Mouse (Mus musculus): ENCODE data around the gene Phgr1.

DNA sequence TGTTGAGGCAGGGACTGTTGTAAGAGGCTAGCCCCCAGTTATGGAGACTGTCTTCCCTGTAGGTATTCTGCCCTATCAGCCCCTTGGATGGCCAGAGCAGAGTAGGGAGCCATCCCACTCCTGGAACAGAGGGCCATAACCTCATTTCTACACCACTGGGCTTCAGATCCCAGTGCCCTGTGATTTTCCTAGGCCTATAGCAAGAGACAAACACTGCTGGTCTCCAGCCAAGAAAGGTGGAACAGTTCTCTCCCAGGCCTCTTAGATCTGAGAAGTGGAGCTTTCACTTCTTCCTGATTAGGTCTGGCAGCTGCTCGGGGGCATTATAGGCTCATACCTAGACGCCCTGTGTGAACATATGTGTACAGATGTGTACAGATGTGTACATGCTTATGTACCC lies 3.7 kb downstream of the Phgr1 start:
- TF ChIP-seq POLR2A (IDR thresholded peaks at IDR 0.05; ENCODE audit: insufficient read depth, low read depth, low read length) (no peak), EP300 (IDR thresholded peaks at IDR 0.05; ENCODE audit: insufficient read depth, low read depth, low read length) (no peak), CTCF (IDR thresholded peaks at IDR 0.05) (no peak)

Measured in heart, adult 2 months (tissue).